27 mouse cellular contexts compared by ENCODE assay signal in the genomic region with DNA sequence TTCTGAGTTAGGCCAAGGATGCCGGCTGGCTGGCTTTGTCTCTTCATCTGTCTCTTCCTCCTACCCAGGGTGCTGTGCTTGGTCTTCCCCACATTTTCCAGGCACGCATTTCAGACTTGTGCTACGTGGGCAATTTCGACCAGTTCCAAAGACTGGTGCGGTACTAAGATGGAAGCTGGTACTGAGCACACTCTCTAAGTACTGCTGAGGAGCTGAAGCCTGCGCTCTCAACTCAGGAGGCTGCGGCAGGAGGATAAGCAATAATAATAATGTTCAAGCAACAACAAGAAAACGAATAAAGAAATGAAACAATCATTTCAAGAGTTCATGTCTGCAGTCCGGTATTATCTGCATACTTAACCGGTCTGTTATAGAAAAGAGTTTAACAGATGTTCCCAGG.
"Had no signal": no experiment of that assay in that cellular context is flagged by ENCODE, and none has a peak within 500 bp of the region (broad histone marks: within the 10 kb centered on the region; RNA-seq: fewer than 3 reads in every experiment).

No protein-coding gene starts in this region.

- H3K4me2 ChIP-seq: embryonic facial prominence, embryonic 12.5 days; embryonic facial prominence, embryonic 13.5 days; embryonic facial prominence, embryonic 15.5 days; forebrain, embryonic 12.5 days; forebrain, embryonic 13.5 days; forebrain, embryonic 15.5 days had no signal

- H3K27me3 ChIP-seq: embryonic facial prominence, embryonic 12.5 days; embryonic facial prominence, embryonic 13.5 days; embryonic facial prominence, embryonic 15.5 days; forebrain, embryonic 12.5 days; forebrain, embryonic 13.5 days; forebrain, embryonic 15.5 days had no signal

- H3K9me3 ChIP-seq: embryonic facial prominence, embryonic 10.5 days; embryonic facial prominence, embryonic 12.5 days; embryonic facial prominence, embryonic 13.5 days; embryonic facial prominence, embryonic 15.5 days; forebrain, embryonic 10.5 days; forebrain, embryonic 12.5 days; forebrain, embryonic 13.5 days; forebrain, embryonic 15.5 days had no signal

- DNase-seq: cerebellum, adult 2 months; cerebellum, adult 8-10 months; cerebellum, adult 9-10 months; cerebellum, adult 9-11 months; cerebellum, postnatal 10 days; cerebellum, postnatal 25 days; cerebellum, postnatal 36 days; embryo, embryonic 11 days; forebrain, postnatal 0 days; gastrocnemius, adult 2 months; gastrocnemius, postnatal 10 days; gastrocnemius, postnatal 14 days; gastrocnemius, postnatal 25 days; gastrocnemius, postnatal 36 days; heart, adult 18-20 months; heart, adult 2 months had no signal

- H3K4me3 ChIP-seq: embryonic facial prominence, embryonic 10.5 days; embryonic facial prominence, embryonic 12.5 days; embryonic facial prominence, embryonic 13.5 days; embryonic facial prominence, embryonic 15.5 days; erythroblast, embryonic 14.5 days; forebrain, embryonic 10.5 days; forebrain, embryonic 12.5 days; forebrain, embryonic 13.5 days; forebrain, embryonic 15.5 days; gastrocnemius, adult 2 months; heart, adult 2 months had no signal

- H3K27ac ChIP-seq: embryonic facial prominence, embryonic 10.5 days; embryonic facial prominence, embryonic 12.5 days; embryonic facial prominence, embryonic 13.5 days; embryonic facial prominence, embryonic 15.5 days; forebrain, embryonic 10.5 days; forebrain, embryonic 12.5 days; forebrain, embryonic 13.5 days; forebrain, embryonic 15.5 days; gastrocnemius, adult 2 months; heart, adult 2 months had no signal

- H3K9ac ChIP-seq: embryonic facial prominence, embryonic 12.5 days; embryonic facial prominence, embryonic 13.5 days; embryonic facial prominence, embryonic 15.5 days; forebrain, embryonic 12.5 days; forebrain, embryonic 13.5 days; forebrain, embryonic 15.5 days; forebrain, postnatal 0 days had no signal

- H3K36me3 ChIP-seq: embryonic facial prominence, embryonic 10.5 days; embryonic facial prominence, embryonic 12.5 days; embryonic facial prominence, embryonic 13.5 days; embryonic facial prominence, embryonic 15.5 days; forebrain, embryonic 10.5 days; forebrain, embryonic 12.5 days; forebrain, embryonic 15.5 days had no signal

- ATAC-seq: forebrain, embryonic 13.5 days; forebrain, embryonic 14.5 days; forebrain, embryonic 15.5 days; forebrain, embryonic 16.5 days; forebrain, postnatal 0 days had no signal

- H3K4me1 ChIP-seq: embryonic facial prominence, embryonic 10.5 days; embryonic facial prominence, embryonic 12.5 days; embryonic facial prominence, embryonic 13.5 days; embryonic facial prominence, embryonic 15.5 days; forebrain, embryonic 10.5 days; forebrain, embryonic 12.5 days; forebrain, embryonic 13.5 days; forebrain, embryonic 15.5 days had no signal
